Mouse (Mus musculus): Measurements from ENCODE around the gene Plbd1. TPM values are rescaled to one million over a fixed set of nuclear protein-coding genes. Genes with fewer than 3 reads are reported as not detected.

Gene Plbd1
- 16.5 and 26.2 TPM in 2 replicates for polyA plus RNA-seq (2015; fragmentation: Nextera tagmentation; extraction: Ambion mirVana)

DNA sequence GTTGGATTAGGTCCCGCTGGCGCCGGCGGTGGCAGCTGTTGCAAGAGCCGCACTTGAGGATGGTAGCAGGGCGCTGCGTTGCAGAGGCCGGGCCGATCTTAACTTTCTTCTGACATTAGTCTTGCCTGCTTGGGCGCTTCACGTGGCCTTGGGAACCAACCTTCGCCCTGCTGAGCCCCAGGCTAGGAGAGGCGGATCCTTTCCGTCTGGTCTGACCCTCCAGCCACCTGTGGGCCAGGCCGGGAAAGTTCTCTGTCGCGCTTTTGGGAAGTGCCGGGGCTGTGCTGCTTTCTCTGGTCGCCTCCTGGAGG, at the start of gene Plbd1:
Plbd1 (minus strand) TSS at position 223 of the 311 bp plus-strand sequence.

Other genes with a start within 250 kb of the Plbd1 start
- gene E330021D16Rik, start 246.4 kb downstream of the Plbd1 start, polyA plus RNA-seq (2015; fragmentation: Nextera tagmentation; extraction: Ambion mirVana) = 0.13 and 0.19 TPM in 2 replicates
- gene Atf7ip, start 155.8 kb downstream of the Plbd1 start, polyA plus RNA-seq (2015; fragmentation: Nextera tagmentation; extraction: Ambion mirVana) = 15.4 and 17.0 TPM in 2 replicates
- gene Gucy2c, start 119.8 kb upstream of the Plbd1 start, polyA plus RNA-seq (2015; fragmentation: Nextera tagmentation; extraction: Ambion mirVana) = not detected in 2 replicates
- gene Hist4h4, start 142.5 kb upstream of the Plbd1 start, polyA plus RNA-seq (2015; fragmentation: Nextera tagmentation; extraction: Ambion mirVana) = 0.26 and 0.28 TPM in 2 replicates
- 38.7 and 55.9 TPM in 2 replicates for gene H2afj, start 146.3 kb upstream of the Plbd1 start, polyA plus RNA-seq (2015; fragmentation: Nextera tagmentation; extraction: Ambion mirVana)
- 0.50 and 0.60 TPM in 2 replicates for gene BC049715, start 165.7 kb upstream of the Plbd1 start, polyA plus RNA-seq (2015; fragmentation: Nextera tagmentation; extraction: Ambion mirVana)
- 53.0 and 56.4 TPM in 2 replicates for gene Wbp11, start 166.3 kb upstream of the Plbd1 start, polyA plus RNA-seq (2015; fragmentation: Nextera tagmentation; extraction: Ambion mirVana)
- 0.96 and 1.1 TPM in 2 replicates for gene Smco3, start 173.5 kb upstream of the Plbd1 start, polyA plus RNA-seq (2015; fragmentation: Nextera tagmentation; extraction: Ambion mirVana)
- gene Art4, start 195.8 kb upstream of the Plbd1 start, polyA plus RNA-seq (2015; fragmentation: Nextera tagmentation; extraction: Ambion mirVana) = 0.30 and 0.36 TPM in 2 replicates
- 124 and 127 TPM in 2 replicates for gene Mgp, start 213.9 kb upstream of the Plbd1 start, polyA plus RNA-seq (2015; fragmentation: Nextera tagmentation; extraction: Ambion mirVana)